Mouse (Mus musculus) embryo, embryonic 10.5 days (tissue): Measurements from ENCODE around the gene Cpsf6.
A peak's percentile ranks its signal among the peaks of the same experiment; 100 is the strongest.

Source experiments
- DNase-seq: peaks from one replicate; pipeline ENCODE4 v3.0.0-alpha.2; 2015; ENCODE audit warnings: low spot score

Gene Cpsf6

DNA sequence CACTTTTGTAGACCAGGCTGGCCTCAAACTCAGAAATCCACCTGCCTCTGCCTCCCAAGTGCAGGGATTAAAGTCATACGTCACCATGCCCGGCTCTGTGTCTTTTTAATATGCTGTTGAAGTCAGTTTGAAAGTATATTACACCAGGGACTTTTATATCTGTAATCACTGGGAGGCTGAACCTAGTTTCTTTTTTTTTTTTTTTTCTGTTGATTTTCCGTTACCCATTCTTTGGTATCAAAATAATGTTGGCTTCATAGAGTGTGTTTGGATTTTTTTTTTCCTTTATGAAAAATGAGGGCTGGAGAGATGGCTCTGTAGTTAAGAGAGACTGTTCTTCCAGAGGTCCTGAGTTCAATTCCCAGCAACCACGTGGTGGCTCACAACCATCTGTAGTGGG lies 5.6 kb upstream of the Cpsf6 start:
- no peak for DNase-seq

DNA sequence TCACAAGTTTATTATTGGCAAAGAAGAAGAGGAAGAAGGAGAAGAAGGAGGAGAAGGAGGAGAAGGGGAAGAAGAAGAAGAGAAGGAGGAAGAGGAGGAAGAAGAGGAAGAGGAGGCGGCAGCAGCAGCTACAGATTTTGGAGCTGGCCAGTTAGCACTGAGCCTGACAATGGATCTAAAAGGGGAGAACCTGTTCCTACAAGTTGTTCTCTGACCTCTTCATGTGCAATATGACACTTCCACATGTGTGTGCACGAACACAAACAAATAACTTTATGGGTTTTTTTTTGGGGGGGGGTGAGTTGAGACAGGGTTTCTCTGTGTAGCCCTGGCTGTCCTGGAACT lies 5.2 kb upstream of the Cpsf6 start:
- DNase-seq, result no peak

DNA sequence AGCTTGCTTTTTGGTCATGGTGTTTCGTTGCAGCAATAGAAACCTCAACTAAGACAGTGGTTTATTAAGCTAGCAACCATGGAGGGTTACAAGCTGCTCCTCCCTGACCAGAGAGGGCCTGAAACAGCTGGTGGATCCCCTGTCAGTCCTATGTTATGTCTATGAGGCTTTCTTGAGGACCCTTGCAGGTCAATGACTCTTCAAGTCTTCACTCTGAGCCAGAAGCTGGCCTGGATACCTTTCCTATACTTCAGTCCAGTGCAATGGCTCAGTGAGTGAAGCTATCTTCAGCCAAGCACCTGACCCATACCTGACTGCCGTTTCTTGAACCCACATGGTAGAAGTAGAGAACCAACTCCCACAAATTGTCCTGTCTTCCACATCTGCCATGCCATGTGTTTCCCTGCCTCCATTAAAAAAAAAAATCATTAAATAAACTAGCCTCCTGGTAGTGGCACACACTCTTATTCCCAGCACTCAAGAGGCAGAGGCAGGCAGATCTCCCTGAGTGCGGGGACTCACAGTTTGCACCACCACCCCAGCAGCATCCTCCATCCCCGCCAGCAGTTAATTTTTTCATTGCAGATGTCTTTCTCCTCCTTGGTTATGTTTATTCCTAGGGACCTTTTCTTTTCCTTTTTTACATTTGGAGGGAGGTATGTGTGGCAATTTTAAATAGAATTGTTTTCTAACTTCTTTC lies 4.7 kb upstream of the Cpsf6 start:
- no peak for DNase-seq

DNA sequence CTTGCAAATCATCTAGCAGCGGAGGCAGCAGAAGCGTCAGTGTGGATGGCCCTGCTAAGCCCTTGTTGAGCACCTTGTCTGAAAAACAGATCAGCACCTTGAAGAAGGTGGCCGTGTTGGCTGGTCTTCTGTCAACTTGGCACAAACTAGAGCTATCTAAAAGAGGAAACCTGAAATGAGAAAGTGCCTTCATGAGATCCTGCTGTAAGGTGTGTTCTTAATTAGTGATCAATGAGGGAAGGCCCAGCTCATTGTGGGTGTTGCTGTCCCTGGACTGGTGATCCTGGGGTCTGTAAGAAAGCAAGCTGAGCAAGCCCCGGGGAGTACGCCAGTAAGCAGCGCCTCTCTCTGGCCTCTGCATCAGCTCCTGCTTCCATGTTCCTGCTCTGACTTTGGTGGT lies 4.1 kb upstream of the Cpsf6 start:
- no peak for DNase-seq

DNA sequence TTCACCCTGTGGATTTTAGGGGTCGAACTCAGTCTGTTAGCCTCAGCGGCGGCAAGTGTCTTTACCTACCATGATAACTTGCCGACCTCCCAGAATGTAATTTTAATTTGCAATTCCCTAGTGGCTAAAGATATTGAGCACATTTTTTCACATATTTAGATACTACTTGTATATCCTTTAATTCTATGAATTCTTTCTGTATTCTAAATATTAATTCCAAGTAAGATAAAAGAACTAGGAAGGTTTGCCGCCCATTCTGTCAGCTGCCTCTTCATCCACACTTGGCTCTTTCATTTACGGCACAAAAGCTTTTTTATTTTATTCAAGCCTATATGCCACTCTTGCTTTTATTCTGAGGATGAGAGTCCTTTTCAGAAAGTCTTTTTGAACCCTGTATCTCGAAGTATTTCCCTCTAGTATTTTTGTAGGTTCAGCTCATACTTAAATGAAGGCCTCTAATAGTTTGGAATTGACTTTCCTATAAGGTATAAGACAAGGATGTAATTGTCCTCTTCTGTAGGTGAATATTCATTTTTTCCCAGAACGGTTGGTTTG lies 3.3 kb upstream of the Cpsf6 start:
- DNase-seq, result no peak

DNA sequence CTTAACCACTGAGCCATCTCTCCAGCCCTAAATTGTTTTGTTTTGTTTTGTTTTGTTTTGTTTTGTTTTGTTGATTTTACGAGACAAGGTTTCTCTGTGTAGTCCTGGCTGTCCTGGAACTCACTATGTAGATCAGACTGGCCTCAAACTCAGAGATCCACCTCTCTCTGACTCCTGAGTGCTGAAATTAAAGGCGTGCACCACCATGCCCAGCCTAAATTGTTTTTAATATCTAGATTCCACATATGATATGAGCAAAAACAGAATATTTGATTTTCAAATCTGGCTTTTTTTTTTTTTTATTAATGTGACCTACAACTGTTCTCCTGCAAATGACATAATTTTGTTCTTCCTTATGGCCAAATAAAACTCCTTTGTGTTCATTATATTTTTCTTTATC lies 2.3 kb upstream of the Cpsf6 start:
- no peak for DNase-seq

DNA sequence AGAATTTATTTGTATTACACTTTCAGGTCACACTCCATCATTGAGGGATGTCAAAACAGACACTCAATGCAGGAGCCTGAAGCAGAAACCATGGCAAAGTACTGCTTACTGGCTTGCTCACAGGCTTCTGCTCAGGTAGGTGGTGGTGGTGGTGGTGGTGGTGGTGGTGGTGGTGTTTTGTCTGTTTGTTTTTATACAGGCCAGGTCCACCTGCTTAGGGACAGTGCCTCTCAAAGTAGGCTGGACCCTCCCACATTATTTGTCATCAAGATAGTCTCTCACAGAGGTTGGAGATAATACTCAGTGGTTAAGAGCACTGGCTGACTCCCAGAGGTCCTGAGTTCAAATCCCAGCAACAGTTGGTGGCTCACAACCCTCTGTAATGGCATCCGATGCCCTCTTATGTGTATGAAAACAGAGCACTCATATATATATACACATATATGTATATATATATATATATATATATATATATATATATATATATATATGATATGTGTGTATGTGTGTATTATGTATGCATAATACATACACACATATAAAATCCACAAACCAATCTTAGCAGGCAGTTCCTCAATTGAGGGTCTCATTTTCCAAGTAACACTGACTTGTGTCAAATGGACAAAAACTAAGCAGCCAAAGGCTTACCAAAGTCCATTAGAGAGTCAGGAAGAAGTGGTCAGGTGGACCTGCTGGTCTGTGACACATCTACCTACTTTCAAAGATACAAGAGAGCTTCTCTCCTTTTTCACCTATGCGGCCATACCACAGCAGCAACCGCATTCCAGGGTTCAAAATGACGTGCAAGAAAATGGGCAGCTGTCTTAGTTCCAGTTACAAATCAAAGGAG lies 1.1 kb upstream of the Cpsf6 start:
- DNase-seq, result no peak

DNA sequence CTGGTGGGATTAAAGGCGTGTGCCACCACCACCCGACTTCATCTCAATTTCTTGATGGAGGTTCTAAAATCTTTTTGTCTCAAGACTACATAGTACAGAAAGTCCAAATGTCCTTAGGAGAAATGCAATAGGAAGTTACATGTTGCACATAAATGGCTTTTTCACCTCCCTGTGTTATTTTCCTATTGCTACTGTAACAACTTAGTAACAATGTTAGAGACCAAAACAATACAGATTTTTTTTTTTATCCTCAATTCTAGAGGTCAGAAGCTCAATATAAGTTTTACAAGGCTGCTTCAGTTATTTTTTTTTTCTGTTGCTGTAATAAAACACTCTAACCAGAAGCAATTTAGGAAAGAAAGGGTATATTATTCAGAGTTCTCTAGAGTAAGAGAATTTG lies 374 bp downstream of the Cpsf6 start:
- DNase-seq, result no peak

DNA sequence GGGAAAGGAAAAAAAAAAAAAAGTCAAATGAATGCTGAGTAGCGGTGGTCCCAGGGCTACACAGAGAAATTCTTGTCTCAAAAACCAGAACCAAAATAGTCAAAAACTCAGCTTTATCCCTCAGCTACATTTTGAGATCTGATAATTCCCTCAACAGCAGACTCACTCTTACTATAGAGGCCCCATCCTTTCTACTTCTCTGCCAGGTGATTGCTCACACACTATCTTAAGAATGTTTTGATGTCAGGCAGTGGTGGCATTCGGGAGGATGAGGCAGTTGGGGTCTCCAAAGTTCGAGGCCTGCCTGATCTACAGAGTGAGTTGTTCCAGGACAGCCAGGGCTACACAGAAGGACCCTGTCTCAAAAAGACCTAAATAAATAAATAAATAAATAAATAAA lies 1.2 kb downstream of the Cpsf6 start:
- DNase-seq, result no peak

DNA sequence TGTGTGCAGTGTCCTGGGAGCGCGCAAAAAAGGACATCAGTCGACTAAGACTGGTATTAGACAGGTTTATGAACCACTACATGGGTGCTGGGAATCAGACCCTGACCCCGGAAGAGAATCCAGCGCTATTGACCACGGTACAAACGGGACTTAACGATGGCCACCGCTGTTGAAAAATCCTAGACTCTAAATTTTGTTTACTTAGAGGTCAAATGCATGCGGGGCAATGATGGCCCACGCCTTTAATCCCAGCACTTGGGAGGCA lies 1.6 kb downstream of the Cpsf6 start:
- DNase-seq, result no peak

DNA sequence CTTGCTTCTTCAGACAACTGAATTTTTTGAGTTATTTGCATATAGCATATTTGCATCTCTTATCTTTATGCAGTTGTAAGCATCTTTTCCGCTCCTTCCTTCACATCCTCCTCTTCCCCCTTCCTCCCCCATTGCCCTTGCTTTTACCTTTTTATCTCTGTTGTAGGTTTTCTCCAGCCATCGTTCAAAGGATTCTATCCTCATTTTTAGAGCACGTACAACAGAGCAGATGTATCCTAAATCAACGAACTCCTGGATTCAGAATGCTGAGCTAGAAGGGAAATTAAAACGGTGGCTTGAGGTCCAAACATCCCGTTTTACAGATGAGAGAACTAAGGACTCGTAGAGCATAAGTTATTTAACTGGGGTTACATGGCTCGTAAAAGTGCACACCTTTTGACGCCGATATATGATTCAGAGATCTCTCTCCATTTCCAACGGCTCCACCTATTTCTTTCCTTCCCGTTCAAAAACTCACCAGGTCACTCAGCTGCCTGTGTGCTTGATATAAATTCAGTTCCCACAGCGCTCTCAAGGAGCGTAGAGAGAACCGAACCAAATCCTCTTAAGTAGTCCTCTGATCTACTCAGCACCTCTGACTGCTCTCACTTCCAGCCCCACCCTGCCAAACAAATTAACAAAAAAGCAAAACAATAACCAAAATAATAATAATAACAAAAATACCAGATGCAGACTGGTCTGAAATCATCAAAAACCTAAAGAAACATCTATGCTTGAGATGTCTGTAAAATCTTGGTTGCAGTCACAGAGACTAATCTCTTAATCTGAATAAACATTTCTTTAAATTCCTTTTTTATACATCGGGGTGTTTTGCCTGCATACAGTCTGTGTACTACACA lies 2.2 kb downstream of the Cpsf6 start:
- peak; percentile 64 for DNase-seq

DNA sequence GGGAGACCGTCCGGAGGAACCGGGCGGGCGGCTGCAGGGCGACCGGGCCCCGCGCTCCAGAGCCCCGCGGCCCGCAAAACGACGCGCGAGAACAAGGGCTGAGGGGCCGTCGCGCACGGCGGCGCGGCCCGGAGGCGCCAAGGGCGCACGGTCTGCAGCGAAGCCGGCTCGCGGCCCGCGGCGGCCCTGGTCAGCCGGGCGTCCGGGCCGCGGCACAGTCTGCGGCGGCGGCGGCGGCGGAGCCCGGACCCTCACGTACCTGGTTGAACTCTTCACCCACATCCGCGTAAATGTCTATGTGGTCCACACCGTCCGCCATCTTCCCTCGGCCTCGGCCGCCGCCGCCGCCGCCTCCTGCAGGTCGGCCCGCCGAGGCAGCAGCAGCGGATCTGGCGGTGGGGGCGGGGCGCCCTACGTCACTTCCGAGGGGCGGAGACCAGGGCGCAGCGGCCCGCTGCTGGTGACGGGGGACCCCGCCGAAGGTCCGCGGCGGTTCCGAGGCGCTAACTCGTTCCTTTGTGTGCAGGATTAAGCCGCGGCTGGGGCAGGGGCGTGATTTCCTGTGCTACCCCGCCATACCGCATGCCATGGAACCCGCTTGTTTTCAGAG lies 3.1 kb downstream of the Cpsf6 start:
- peak; percentile 96 for DNase-seq

DNA sequence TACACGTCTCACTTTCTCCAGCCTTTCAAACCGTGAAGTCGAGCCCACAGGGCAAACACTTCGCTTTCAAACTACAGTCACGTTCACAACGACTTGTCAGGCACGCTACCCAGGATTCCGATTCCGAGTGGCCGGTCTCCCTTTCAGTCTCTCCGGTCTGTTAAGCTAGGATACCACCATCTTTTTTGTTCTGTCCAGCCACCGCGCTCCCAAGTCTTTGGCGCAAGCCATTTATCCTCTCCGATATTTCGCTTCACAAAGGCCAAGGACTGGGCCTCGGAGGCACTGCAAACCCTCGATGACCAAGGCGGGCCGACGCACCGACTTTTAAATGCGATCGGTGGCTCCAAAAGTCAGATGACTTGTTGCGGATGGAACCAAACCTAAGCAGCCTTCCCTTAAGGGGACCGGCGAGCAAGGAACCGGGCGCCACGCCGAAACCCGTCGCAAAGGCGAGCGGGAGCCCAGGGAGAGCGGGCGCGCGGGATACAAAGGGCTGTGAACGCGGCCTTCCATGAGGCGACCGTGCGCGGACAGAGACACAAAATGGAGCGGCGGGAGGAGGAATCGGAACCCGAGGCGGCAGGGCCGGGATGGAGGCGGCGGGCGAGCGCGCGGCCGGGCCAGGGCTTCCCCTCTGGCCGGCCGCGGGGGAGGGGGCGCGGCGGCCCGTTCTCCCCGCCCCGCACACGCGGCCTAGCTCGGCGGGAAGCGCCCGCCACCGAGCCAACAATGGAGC lies 3.8 kb downstream of the Cpsf6 start:
- peak; percentile 61 for DNase-seq

DNA sequence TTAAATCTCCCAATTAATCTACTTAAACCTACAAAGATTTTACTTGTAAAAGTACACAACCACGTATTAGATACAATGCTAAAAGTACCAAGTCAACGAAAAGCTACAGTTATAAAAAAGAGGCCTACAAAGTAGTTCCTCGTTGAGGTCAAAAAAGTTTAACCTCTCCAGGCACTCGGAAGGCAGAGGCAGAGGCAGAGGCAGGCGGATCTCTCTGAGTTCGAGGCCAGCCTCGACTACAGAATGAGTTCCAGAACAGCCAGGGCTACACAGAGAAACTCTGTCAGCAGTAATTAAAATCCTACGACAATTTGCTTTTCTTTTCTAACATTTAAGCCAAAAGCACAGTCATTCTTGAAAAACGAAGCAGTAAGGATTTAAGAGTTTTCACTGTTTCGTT lies 4.7 kb downstream of the Cpsf6 start:
- peak; percentile 45 for DNase-seq

DNA sequence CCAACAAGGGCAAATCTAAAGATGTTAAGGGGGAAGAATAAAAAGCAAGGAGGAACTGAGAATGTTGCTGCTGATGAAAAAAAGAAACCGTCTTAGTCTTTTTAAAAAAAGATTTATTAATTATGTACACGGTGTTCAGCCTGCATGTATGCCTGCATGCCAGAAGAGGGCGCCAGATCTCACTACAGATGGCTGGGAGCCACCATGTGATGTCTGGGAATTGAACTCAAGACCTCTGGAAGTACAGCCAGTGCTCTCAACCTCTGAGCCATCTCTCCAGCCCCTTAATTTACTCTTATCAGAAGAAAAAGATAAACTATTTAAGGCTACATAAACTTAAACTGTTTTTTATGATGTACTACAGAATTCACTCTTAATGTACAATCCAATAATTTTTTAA lies 16.7 kb downstream of the Cpsf6 start:
- DNase-seq, result peak; percentile 71

DNA sequence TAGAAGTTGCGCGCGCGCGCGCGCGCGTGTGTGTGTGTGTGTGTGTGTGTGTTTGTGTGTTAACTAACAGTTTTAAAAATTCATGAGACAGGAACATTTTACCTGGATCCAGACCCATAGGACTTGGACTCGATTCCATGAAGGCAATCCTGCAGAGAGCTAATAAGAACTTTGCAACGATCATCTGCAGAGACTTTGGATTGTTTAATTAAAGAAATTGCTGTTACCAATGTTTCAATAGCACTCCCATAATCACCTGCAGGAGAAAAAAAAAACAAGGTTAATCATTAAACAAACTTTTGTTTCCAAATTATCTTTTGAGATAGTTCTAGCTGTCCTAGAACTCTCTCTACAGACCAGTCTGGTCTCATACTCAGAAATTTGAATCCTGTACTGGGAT lies 20.9 kb downstream of the Cpsf6 start:
- DNase-seq, result no peak

DNA sequence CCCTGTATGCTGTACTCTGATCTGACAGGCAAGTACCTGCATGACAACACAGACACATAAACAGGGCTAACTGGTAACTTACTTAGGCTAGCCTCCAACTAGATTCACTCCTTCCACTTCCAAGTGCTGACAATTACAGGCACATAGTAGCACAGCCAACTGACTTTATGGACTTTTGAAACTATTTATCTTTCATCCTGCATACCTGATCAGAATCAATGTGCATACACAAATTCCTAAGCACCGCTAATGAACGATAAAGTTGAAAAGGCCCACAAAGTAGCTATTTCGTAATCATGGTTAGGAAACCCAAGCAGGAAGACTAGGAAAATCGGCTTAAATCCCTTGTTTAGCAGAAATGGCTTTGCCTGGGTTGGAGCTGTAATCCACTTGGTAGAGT lies 36.8 kb downstream of the Cpsf6 start:
- DNase-seq, result no peak

DNA sequence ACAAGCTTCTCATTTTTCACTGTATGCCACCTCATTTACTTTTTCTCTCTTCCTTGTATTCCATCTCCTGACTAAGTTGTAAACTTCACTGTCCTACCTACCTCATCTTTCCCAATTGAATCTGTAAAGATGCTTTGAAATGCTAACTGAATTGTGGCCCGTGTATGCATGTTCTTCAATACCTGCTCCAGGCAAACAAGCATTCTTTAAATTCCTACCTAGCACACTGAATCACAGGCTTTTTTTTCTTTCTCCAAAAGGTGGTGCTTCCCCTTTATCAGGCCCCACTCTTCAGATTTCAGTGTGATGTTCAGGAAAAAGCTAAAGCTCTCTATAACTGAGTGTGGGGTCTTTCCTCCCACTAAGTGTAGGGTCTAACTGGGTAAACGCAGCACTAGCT lies 37.4 kb downstream of the Cpsf6 start:
- no peak for DNase-seq

DNA sequence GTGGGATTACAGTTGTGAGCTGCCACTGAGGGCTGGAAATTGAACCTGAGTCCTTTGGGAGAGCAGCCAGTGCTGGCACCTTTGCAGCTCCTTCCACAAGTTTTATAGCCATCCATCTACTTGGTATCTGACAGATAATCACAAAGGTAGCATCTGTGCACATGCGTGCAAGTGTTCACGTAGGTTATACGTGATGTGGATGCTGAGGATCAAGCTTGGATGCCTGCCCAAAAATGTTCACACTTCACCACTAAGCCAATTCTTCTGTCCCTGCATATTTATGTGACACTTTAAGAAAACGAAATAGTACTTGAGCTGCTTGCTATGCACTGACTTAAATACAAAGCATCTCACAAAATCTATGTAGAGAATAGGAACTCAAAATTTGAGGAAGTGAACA lies 38.8 kb downstream of the Cpsf6 start:
- DNase-seq, result no peak

DNA sequence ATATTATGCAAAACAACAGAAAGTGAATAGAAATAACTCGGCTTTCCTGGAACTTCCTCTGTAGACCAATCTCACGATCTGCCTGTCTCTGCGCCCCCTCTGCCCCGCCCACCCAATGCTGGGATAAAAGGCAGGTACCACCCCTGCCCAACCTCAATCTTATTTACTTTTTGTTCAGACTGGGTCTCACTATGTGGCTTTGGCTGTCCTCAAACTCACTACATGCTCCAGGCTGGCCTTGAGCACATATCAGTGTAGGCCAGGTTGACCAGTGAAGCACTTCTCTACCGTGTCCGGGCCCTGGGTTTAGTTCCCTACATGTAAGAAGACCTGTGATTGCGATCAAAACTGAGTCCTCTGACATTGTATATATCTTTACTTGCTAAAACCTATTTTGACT lies 40.6 kb downstream of the Cpsf6 start:
- DNase-seq, result no peak

DNA sequence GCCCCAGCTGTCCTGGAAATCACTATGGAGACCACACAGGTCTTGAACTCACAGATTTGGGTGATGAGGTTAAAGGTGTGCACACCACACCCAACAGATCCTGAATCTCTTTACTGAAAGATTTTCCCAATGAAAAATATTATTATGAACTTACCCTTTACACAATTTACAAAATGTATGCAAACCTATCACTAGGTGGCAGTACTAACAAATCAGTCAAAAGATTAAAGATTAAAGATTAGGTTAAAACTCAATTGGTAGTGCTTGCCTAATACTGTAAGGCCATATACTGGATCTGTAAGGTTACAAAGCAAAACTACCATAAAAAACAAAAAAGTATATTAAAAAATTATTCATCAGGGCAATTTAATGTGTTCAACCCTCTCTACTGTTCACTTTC lies 41.9 kb downstream of the Cpsf6 start:
- no peak for DNase-seq

DNA sequence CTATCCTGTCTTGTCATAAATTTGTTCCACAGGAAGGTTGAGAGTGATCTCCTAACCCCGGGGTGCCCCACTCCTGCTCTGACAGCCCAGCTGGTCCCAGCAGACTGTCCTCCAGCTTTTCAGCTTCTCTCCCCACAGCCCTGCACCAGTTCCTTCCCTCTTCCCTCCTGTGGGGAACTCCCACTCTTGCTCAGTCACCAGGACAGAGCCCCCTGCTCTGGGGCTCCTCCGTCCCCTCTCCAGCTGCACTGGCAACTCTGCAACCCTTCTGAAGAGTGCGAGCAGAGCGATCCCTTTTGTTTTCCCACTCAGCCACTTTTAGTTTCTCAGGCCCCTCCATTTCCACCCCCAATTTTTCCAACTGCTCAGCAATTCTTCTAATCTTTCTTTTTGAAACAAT lies 44.2 kb downstream of the Cpsf6 start:
- DNase-seq, result no peak
